Mouse (Mus musculus) Patski (cell line): ENCODE results near the gene Xlr3a. TPM values are rescaled to one million over a fixed set of nuclear protein-coding genes. Genes with fewer than 3 reads are reported as not detected.

Experiments
- ATAC-seq: fragments of 100-300 bp; one replicate; pipeline ENCODE4 v1.8.0; 2021
- CTCF ChIA-PET: fragments of 350-600 bp; sonication (Branson Sonifier 250); formaldehyde crosslinking; loops from one replicate; lab custom pipeline; 2022; ENCODE audit warnings: inconsistent platforms; lab: Charles Lee
- POLR2A ChIA-PET: fragments of 350-600 bp; sonication (Branson Sonifier 250); formaldehyde crosslinking; loops from one replicate; lab custom pipeline; 2022; ENCODE audit warnings: antibody characterized with exemption, inconsistent platforms; lab: Charles Lee
- DNase-seq: peaks from one replicate; pipeline ENCODE4 v3.0.0-alpha.2; 2011; ENCODE audit warnings: low read depth, low spot score
- H3K27me3 ChIP-seq: fragments of 371-371 bp; one replicate; pipeline ENCODE4 v1.5.1; 2021
- CTCF ChIP-seq: fragments of 100-300 bp; IDR thresholded peaks from one replicate; pipeline ENCODE4 v1.5.1; 2021
- in situ Hi-C: fragments of 300-500 bp; cut with MboI; formaldehyde crosslinking; loops from 3 replicates; pipeline ENCODE4 v1.11.1; 2018; ENCODE audit warnings: low pct_unique_long_range_greater_than_20kb, mixed read lengths
- polyA plus RNA-seq: library from polyadenylated mRNA; unstranded; gene quantifications from one replicate; pipeline ENCODE4 v1.2.3, GENCODE M21; 2021

Gene Xlr3a
- polyA plus RNA-seq, 1 experiment from 2014 or later, result not detected

DNA sequence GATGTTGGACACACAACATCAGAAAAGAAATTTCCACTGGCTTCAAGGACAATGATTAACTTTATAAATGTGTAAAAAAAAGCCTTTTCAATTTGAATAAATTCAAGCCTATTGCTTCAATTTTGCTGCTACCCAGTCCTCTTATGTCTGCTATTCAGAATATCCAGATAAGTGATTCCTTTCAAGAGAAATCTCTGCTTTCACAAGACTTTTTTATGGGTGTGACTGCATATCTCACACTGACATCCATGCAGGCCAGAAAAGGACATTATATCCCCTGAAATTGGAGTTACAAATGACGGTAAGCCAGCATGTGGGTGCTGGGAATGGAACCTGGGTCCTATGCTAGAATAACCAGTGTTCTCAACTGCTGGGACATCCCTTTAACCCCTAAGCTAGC, 35.4 kb downstream of the Xlr3a start:
- ChIA-PET POLR2A (no interaction called here), CTCF (no interaction called here)
- peaks cover 41% of the 10 kb centered on the region for H3K27me3 ChIP-seq
- in situ Hi-C loops, result loop anchor here (10.0 to 25.0 kb wide), 3 partner anchors 176 to 1876 kb away; partner anchors contain the start of genes F8a, Trex2 and Xlr4c
- ATAC-seq, result no peak
- no peak for DNase-seq
- no peak for TF ChIP-seq CTCF

- in situ Hi-C loops, result loop anchor here (25.0 kb wide), 2 partner anchors 183 to 1883 kb away; partner anchors contain the start of genes F8a and Xlr4c
- H3K27me3 ChIP-seq, result no peaks in the 10 kb centered on the region
- ChIA-PET CTCF (no interaction called here), POLR2A (no interaction called here)
- peak; percentile 17 for DNase-seq
- ATAC-seq, result peak; percentile 62
- peak; percentile 93 for TF ChIP-seq CTCF
Measured at GRCm38 (mm10) chrX:73053860-73054563, 42.9 kb downstream of the Xlr3a start.

- ChIA-PET POLR2A (no interaction called here), CTCF (interaction anchor here (1.0 kb wide), 1 partner anchor 47 kb away, joined by 3 read pairs; no protein-coding TSS in a partner anchor)
- in situ Hi-C loops, result loop anchor here (10.0 kb wide), 2 partner anchors 285 to 1365 kb away; no protein-coding TSS in a partner anchor
- no peak for ATAC-seq
- no peak for DNase-seq
- peaks cover 21% of the 10 kb centered on the region for H3K27me3 ChIP-seq
- TF ChIP-seq CTCF, result no peak
Measured at GRCm38 (mm10) chrX:73039666-73040065, 57.2 kb downstream of the Xlr3a start.

DNA sequence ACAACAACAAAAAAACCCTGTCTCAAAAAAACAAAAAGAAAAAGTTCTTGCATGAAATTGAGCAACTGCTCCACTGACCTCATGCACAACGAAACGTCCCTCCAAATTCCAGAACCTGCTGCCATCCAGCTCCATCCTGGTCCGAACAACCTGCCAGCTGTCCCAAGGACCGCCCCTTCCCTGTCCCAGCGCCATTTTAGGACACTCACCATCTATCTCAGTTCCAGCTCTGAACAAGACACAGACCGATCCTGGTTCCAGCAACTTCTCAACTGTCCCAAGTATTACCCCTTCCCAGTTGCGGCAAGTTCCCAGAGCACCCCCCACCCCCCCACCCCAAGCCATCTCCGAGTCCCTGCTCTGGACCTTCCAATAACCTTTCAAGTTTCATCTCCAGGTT, 58.1 kb downstream of the Xlr3a start:
- ATAC-seq, result no peak

GRCm38 (mm10) chrX:73037003-73037402, 59.9 kb downstream of the Xlr3a start, which contains the start of gene Pnma5:
TSS of gene Pnma5 (minus strand) at chrX:73037103.
- POLR2A ChIA-PET, result no interaction called here
- ATAC-seq (no peak), DNase-seq (no peak)
- CTCF ChIA-PET, result no interaction called here
- peaks cover 11% of the 10 kb centered on the region for H3K27me3 ChIP-seq
- in situ Hi-C loops, result no loop called here
- TF ChIP-seq CTCF, result no peak

More for the DNA sequence above, 58.1 kb downstream of the Xlr3a start:
- TF ChIP-seq CTCF, result no peak
- peaks cover 21% of the 10 kb centered on the region for H3K27me3 ChIP-seq
- in situ Hi-C loops, result no loop called here
- ChIA-PET POLR2A (no interaction called here), CTCF (interaction anchor here (1.0 kb wide), 1 partner anchor 46 kb away, joined by 3 read pairs; no protein-coding TSS in a partner anchor)
- no peak for DNase-seq

Other genes starting within 250 kb of the Xlr3a start
- 134 TPM for gene Cetn2, start 178.7 kb downstream of the Xlr3a start, polyA plus RNA-seq
- gene Nsdhl, start 178.5 kb downstream of the Xlr3a start, polyA plus RNA-seq, result 26.1 TPM
- 15.8 TPM for gene Zfp185, start 109.8 kb downstream of the Xlr3a start, polyA plus RNA-seq
- gene Pnma5, start 60.0 kb downstream of the Xlr3a start, polyA plus RNA-seq, result not detected
- not detected for gene Pnma3, start 32.3 kb downstream of the Xlr3a start, polyA plus RNA-seq
- gene Xlr4a, start 14.6 kb downstream of the Xlr3a start, polyA plus RNA-seq, result not detected
- not detected for gene Gm14685, start 20.0 kb upstream of the Xlr3a start, polyA plus RNA-seq
- not detected for gene Xlr5b, start 51.7 kb upstream of the Xlr3a start, polyA plus RNA-seq
- gene DXBay18, start 52.4 kb upstream of the Xlr3a start, polyA plus RNA-seq, result not detected
- gene Spin2d, start 79.9 kb upstream of the Xlr3a start, polyA plus RNA-seq, result not detected
- gene Xlr3b, start 95.1 kb upstream of the Xlr3a start, polyA plus RNA-seq, result not detected
- not detected for gene Xlr4b, start 117.2 kb upstream of the Xlr3a start, polyA plus RNA-seq
- 4.5 TPM for gene F8a, start 131.2 kb upstream of the Xlr3a start, polyA plus RNA-seq
- gene Xlr4c, start 146.0 kb upstream of the Xlr3a start, polyA plus RNA-seq, result not detected
- gene Xlr3c, start 168.3 kb upstream of the Xlr3a start, polyA plus RNA-seq, result not detected
- gene Xlr5a, start 195.9 kb upstream of the Xlr3a start, polyA plus RNA-seq, result not detected
- not detected for gene Xlr5c, start 195.9 kb upstream of the Xlr3a start, polyA plus RNA-seq
- not detected for gene Gm45015, start 239.7 kb upstream of the Xlr3a start, polyA plus RNA-seq
- 12.3 TPM for gene Zfp275, start 245.5 kb upstream of the Xlr3a start, polyA plus RNA-seq